Mouse (Mus musculus): Measurements from ENCODE around the gene Flt3l.

Gene Flt3l

GRCm38 (mm10) chr7:45097479-45097878 lies 38.8 kb downstream of the Flt3l start:
- WGBS = 59% methylated on average over 6 of the region's 6 CpGs

DNA sequence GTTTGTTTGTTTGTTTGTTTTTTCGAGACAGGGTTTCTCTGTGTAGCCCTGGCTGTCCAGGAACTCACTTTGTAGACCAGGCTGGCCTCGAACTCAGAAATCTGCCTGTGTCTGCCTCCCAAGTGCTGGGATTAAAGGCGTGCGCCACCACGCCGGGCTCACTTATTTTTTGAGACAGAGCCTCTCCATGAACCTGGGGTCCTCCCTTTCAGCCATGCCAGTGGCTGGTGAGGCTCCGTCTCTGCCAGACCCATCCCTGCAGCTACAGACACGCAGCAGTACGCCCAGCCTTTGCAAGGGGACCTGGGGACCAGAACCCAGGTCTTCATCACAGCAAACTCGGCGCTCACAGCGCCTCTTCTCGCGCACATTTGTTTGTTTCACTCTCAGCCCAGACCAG lies 40.3 kb downstream of the Flt3l start:
- WGBS = 97% methylated on average over 14 of the region's 14 CpGs

GRCm38 (mm10) chr7:45095367-45095766 lies 40.9 kb downstream of the Flt3l start:
- WGBS = 81% methylated on average over 6 of the region's 6 CpGs

- WGBS = 85% methylated on average over 7 of the region's 7 CpGs
These were observed 42.1 kb downstream of the Flt3l start for GRCm38 (mm10) chr7:45094121-45094520.

- 38% methylated on average over 18 of the region's 18 CpGs for WGBS
These were observed 42.7 kb downstream of the Flt3l start for GRCm38 (mm10) chr7:45093516-45093905.

- WGBS = 70% methylated on average over 12 of the region's 12 CpGs
These were observed 43.3 kb downstream of the Flt3l start for GRCm38 (mm10) chr7:45092828-45093515.

DNA sequence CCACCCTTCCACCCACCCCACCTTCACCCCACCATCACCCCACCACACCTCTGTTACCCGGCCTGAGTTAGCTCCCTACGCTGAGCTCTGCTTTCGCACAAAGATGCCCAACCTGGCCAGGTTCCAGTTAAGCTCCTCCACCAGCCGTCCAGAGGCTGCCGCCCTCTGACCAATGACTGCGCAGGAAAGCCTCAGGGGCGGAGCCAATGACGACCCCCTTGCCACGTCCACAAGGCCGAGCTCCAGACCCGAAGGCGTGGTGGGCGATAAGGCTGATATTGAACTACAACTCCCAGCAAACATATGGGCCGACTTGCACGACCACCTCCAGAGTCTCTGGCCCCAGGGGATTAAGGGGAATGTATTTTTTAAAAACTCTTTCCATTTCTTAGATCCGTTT lies 44.2 kb downstream of the Flt3l start, which contains the start of gene Rcn3:
Gene Rcn3, minus strand, starts transcription at position 174 of the 400 bp plus-strand sequence.
- 3% methylated on average over 16 of the region's 16 CpGs for WGBS

GRCm38 (mm10) chr7:45091001-45091990 lies 44.9 kb downstream of the Flt3l start:
- 30% methylated on average over 35 of the region's 35 CpGs for WGBS

DNA sequence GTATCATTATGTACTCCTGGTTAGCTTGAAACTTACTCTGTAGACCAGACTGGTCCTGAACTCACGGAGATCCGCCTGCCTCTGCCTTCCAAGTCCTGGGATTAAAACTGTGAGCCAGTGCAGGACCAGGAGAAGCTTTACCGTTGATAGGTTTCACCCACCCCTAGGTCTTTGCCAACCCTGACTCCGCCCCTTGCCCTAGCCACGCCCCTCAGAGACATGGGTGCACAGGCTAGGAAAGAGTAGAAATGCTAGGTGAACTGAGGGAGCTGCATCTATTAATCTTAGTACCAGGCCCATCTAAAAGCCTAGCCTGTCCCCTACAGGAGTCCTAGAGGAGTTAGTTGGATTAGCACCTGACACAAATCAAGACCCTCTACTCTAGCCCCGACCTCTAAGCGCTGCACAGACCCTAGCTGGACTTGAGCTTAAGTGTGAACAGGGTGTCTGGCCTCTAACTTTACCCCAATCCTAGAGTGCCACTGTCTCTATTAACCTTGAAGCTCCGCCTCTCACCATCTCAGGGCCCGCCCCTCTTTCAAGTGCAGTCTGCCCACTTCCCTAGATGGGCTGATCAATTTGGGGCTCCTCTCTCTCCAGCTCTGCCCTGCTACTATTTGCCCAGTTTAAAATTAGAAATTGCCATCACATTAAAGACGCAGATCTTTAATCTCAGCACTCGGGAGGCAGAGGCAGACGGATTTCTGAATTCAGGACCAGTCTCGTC lies 45.8 kb downstream of the Flt3l start:
- 89% methylated on average over 13 of the region's 13 CpGs for WGBS

DNA sequence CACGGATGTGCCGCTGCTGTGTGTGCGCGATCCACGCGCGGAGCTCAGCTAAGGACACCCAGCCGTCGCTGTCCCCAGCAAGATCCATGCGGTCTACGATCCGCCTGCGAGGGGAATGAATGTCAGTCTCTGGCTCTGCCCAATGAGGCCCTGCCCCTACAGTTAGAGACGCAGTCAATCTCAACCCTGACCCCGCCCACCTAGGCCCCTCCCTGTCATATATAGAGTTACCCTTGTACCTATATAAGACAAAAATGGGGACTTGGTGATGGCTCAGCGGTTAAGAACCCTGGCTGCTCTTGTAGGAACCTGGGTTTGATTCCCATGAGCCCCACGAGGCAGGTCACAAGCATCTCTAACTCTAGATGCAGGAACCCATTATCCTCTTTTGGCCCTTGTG lies 47.6 kb downstream of the Flt3l start:
- WGBS = 95% methylated on average over 17 of the region's 17 CpGs

DNA sequence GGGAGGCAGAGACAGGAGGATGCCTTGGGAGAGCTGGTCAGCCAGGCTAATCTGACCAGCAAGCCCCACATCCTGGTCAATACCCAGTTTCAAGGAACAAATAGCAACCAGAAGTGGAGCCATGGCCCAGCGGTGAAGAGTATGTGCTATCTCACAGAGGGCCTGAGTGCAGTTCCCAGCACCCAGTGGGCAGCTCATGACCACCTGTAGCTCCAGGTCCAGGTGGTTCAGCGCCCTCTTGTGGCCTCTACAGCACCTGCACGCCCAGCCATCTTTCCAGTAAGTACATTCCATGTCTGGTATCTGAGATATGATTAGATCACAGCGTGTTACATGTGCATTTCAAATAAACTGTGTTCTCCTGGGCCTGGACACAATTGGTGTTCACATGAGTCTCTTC lies 50.1 kb downstream of the Flt3l start:
- WGBS = 79% methylated on average over 4 of the region's 4 CpGs

GRCm38 (mm10) chr7:45083300-45083890 lies 52.8 kb downstream of the Flt3l start:
- WGBS = 85% methylated on average over 22 of the region's 22 CpGs

GRCm38 (mm10) chr7:45082401-45083299 lies 53.6 kb downstream of the Flt3l start:
- 62% methylated on average over 25 of the region's 25 CpGs for WGBS

DNA sequence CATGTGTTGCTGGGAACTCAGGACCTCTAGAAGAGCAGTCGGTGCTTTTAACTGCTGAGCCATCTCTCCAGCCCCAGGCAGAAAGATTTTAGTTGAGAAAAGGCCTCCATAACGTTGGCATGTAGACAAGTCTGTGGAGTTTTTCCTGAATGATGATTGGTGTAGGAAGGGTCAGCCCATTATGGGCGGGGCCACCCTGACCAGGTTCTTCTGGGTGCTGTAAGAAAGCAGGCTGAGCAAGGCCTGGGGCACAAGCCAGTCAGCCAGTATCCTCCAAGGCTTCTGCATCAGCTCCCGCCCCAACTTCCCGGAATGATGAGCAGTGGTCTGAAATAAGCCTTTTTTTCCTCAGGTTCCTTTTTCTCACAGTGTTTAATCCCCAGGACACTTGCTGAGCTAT lies 55.2 kb downstream of the Flt3l start:
- 56% methylated on average over 5 of the region's 5 CpGs for WGBS

GRCm38 (mm10) chr7:45079856-45080255 lies 56.4 kb downstream of the Flt3l start:
- under 1% methylated on average over 10 of the region's 10 CpGs for WGBS
